Mouse (Mus musculus): ENCODE data around the gene Krt79.

- no peak for TF ChIP-seq ZMIZ1 (IDR thresholded peaks at IDR 0.05; ENCODE audit: low read depth, low read length)
- TF ChIP-seq POLR2A (IDR thresholded peaks at IDR 0.05; ENCODE audit: low read depth, low read length), result no peak
- TF ChIP-seq SIN3A (IDR thresholded peaks at IDR 0.05; ENCODE audit: low read length), result no peak
- no peak for TF ChIP-seq JUND (conservative IDR thresholded peaks at IDR 0.05; ENCODE audit: low read depth, low read length)
- no peak for TF ChIP-seq TBP (conservative IDR thresholded peaks at IDR 0.05; ENCODE audit: low read depth, low read length)
- no peak for TF ChIP-seq ZKSCAN1 (IDR thresholded peaks at IDR 0.05; ENCODE audit: borderline replicate concordance, low read depth, low read length)
- no peak for TF ChIP-seq CTCF (conservative IDR thresholded peaks at IDR 0.05 in 1 of 2, IDR thresholded peaks at IDR 0.05 in 1 of 2; ENCODE audit: low read depth in 2 of 2, low read length in 2 of 2)
- no peak for TF ChIP-seq TCF12 (IDR thresholded peaks at IDR 0.05; ENCODE audit: low read depth, low read length)
- TF ChIP-seq MAZ (IDR thresholded peaks at IDR 0.05; ENCODE audit: low read depth, low read length), result no peak
- no peak for TF ChIP-seq MAX (IDR thresholded peaks at IDR 0.05; ENCODE audit: low read length)
Measured at GRCm38 (mm10) chr15:101952733-101953474, 12.8 kb upstream of the Krt79 start.
